Mouse (Mus musculus): ENCODE measurements at regions not wholly inside any gene's neighbourhood (a gene's known extent, or its start where the extent isn't known, plus 50 kb on each side); places are given as distances from the start of the nearest gene placed in this dataset.

GRCm38 (mm10) chr2:67226299-67226698, 187.2 kb upstream of the Gm21830 start:
- H3K36me3 ChIP-seq (ENCODE audit: control insufficient read depth in 1 of 2, insufficient read depth in 2 of 2, low read length in 2 of 2) = no peaks in the 10 kb centered on the region
- no peaks in the 10 kb centered on the region for H3K27me3 ChIP-seq (ENCODE audit: control insufficient read depth in 1 of 2, insufficient read depth in 2 of 2, low read length in 2 of 2)
- H3K4me3 ChIP-seq (ENCODE audit: control insufficient read depth in 1 of 2, insufficient read depth in 1 of 2, low read depth in 2 of 2, low read length in 2 of 2) = no peak overlapping the region
- no peak overlapping the region for H3K27ac ChIP-seq (ENCODE audit: control insufficient read depth, low read depth, low read length)
- peak; percentile 1 for DNase-seq (ENCODE audit: low read depth, low spot score)
- H3K79me2 ChIP-seq (ENCODE audit: control insufficient read depth, insufficient read depth, low read length, poor library complexity) = no peaks in the 10 kb centered on the region
- TF ChIP-seq ETS1 (IDR thresholded peaks at IDR 0.05; ENCODE audit: low read depth, low read length) (no peak), KAT2A (conservative IDR thresholded peaks at IDR 0.05; ENCODE audit: low read depth, low read length) (no peak), CTCF (IDR thresholded peaks at IDR 0.05 in 2 of 3, conservative IDR thresholded peaks at IDR 0.05 in 1 of 3; ENCODE audit: control insufficient read depth in 1 of 3, insufficient read depth in 1 of 3, low read depth in 2 of 3, low read length in 3 of 3, poor library complexity in 1 of 3, severe bottlenecking in 1 of 3) (peak in 1 of 3 experiments; percentile 2; a peak in 1 of 6 replicates), E2F4 (IDR thresholded peaks at IDR 0.05; ENCODE audit: borderline replicate concordance, low read depth, low read length) (no peak)
- no peaks in the 10 kb centered on the region for H3K4me1 ChIP-seq (ENCODE audit: control insufficient read depth in 1 of 2, insufficient read depth in 2 of 2, low read length in 2 of 2)
- no peak overlapping the region for H3K9ac ChIP-seq (ENCODE audit: control insufficient read depth, low read depth, low read length, poor library complexity, severe bottlenecking)
- H3K9me3 ChIP-seq (replicated peaks; ENCODE audit: insufficient read depth, low read length) = no peaks in the 10 kb centered on the region

GRCm38 (mm10) chr2:67257455-67257854, 156.1 kb upstream of the Gm21830 start:
- Histone ChIP-seq H3K36me3 (ENCODE audit: control insufficient read depth in 1 of 2, insufficient read depth in 2 of 2, low read length in 2 of 2) (no peaks in the 10 kb centered on the region), H3K27me3 (ENCODE audit: control insufficient read depth in 1 of 2, insufficient read depth in 2 of 2, low read length in 2 of 2) (no peaks in the 10 kb centered on the region), H3K9ac (ENCODE audit: control insufficient read depth, low read depth, low read length, poor library complexity, severe bottlenecking) (no peak overlapping the region), H3K4me1 (ENCODE audit: control insufficient read depth in 1 of 2, insufficient read depth in 2 of 2, low read length in 2 of 2) (no peaks in the 10 kb centered on the region), H3K79me2 (ENCODE audit: control insufficient read depth, insufficient read depth, low read length, poor library complexity) (no peaks in the 10 kb centered on the region), H3K4me3 (ENCODE audit: control insufficient read depth in 1 of 2, insufficient read depth in 1 of 2, low read depth in 2 of 2, low read length in 2 of 2) (no peak overlapping the region), H3K9me3 (replicated peaks; ENCODE audit: insufficient read depth, low read length) (no peaks in the 10 kb centered on the region), H3K27ac (ENCODE audit: control insufficient read depth, low read depth, low read length) (no peak overlapping the region)
- no peak for TF ChIP-seq CTCF (IDR thresholded peaks at IDR 0.05 in 2 of 3, conservative IDR thresholded peaks at IDR 0.05 in 1 of 3; ENCODE audit: control insufficient read depth in 1 of 3, insufficient read depth in 1 of 3, low read depth in 2 of 3, low read length in 3 of 3, poor library complexity in 1 of 3, severe bottlenecking in 1 of 3)
- DNase-seq (ENCODE audit: low read depth, low spot score) = no peak
